ENCODE assay signal across 8 mouse cellular contexts in the genomic region with DNA sequence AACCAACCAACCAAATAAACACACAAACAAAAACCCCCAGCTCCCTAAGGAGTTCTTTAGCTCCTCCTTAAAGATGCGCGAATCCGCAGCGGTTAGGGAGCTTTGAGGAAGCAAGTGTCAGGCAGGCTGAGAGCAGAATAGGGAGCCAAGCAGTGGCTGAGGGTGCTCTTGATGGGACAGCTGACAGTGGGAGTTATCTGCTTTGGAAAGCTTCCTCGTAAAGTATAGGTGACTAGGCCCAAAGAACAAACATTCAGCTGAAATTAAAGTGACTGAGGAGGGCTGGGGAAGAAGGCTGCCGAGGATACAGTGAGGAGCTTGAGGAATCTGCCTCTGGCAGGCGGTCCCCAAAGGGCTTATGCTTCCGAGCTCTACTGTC. TPM values are rescaled to one million over a fixed set of nuclear protein-coding genes. Genes with fewer than 3 reads are reported as not detected.
A peak's percentile ranks its signal among the peaks of the same experiment; 100 is the strongest.
DNase-seq lines count a peak whose midpoint lies in the region; ATAC-seq and TF ChIP-seq lines count a peak whose summit lies in the region.

No protein-coding gene starts in this region.

- H3K79me2 ChIP-seq in CH12.LX (replicated peaks; ENCODE audit: control insufficient read depth, extremely low read depth, insufficient read depth, poor library complexity, severe bottlenecking), result no peaks in the 10 kb centered on the region

- TF ChIP-seq EP300 in CH12.LX (IDR thresholded peaks at IDR 0.05; ENCODE audit: low read length), result no peak

- H3K4me2 ChIP-seq in CH12.LX (ENCODE audit: insufficient read depth, low read depth, poor library complexity, severe bottlenecking), result peak overlapping the region; percentile 39
- H3K4me2 ChIP-seq in hindbrain, embryonic 12.5 days (replicated peaks), result peak overlapping the region; percentile 55
- H3K4me2 ChIP-seq in lung, embryonic 16.5 days (ENCODE audit: low read depth, low read length), result peak overlapping the region; percentile 52
- peak overlapping the region; percentile 55 for H3K4me2 ChIP-seq in stomach, embryonic 15.5 days

- no peak for TF ChIP-seq CTCF in CH12.LX (conservative IDR thresholded peaks at IDR 0.05 in 1 of 2, IDR thresholded peaks at IDR 0.05 in 1 of 2; ENCODE audit: low read depth in 2 of 2, low read length in 2 of 2)
- TF ChIP-seq CTCF in cortical plate, adult 2 months (IDR thresholded peaks at IDR 0.05; ENCODE audit: extremely low read depth, insufficient read depth, low read length), result no peak

- peaks cover 0 to 6% of the 10 kb centered on the region in 2 experiments; a peak in 1 of 4 replicates for H3K4me1 ChIP-seq in CH12.LX (ENCODE audit: control insufficient read depth in 1 of 2, insufficient read depth in 2 of 2)
- no peaks in the 10 kb centered on the region; the same call in 1 of the 2 replicates for H3K4me1 ChIP-seq in cortical plate, adult 2 months (ENCODE audit: control insufficient read depth, insufficient read depth, low read length)
- no peaks in the 10 kb centered on the region for H3K4me1 ChIP-seq in hindbrain, embryonic 12.5 days
- H3K4me1 ChIP-seq in lung, embryonic 16.5 days (replicated peaks; ENCODE audit: control insufficient read depth, insufficient read depth, low read length), result no peaks in the 10 kb centered on the region
- H3K4me1 ChIP-seq in stomach, embryonic 15.5 days, result no peaks in the 10 kb centered on the region

- peak overlapping the region; percentile 47 for H3K9ac ChIP-seq in CH12.LX (ENCODE audit: insufficient read depth, low read depth)
- H3K9ac ChIP-seq in hindbrain, embryonic 12.5 days, result 0 out of 2 replicates have a peak overlapping the region, but pooled peaks have one; percentile 41
- H3K9ac ChIP-seq in lung, embryonic 16.5 days (ENCODE audit: low read length), result peak overlapping the region; percentile 70
- no peak overlapping the region for H3K9ac ChIP-seq in stomach, embryonic 15.5 days

- no peak overlapping the region for H3K27ac ChIP-seq in CH12.LX (ENCODE audit: insufficient read depth, low read depth)
- peak overlapping the region; percentile 45; the same call in 1 of the 2 replicates for H3K27ac ChIP-seq in cortical plate, adult 2 months (ENCODE audit: insufficient read depth, low read length)
- H3K27ac ChIP-seq in hindbrain, embryonic 12.5 days, result no peak overlapping the region
- H3K27ac ChIP-seq in lung, embryonic 16.5 days (ENCODE audit: low read length), result no peak overlapping the region
- no peak overlapping the region for H3K27ac ChIP-seq in stomach, embryonic 15.5 days

- no peaks in the 10 kb centered on the region for H3K9me3 ChIP-seq in CH12.LX (replicated peaks; ENCODE audit: low read length)
- H3K9me3 ChIP-seq in hindbrain, embryonic 12.5 days (replicated peaks), result no peaks in the 10 kb centered on the region
- H3K9me3 ChIP-seq in lung, embryonic 16.5 days (ENCODE audit: control insufficient read depth, low read length), result no peaks in the 10 kb centered on the region
- no peaks in the 10 kb centered on the region for H3K9me3 ChIP-seq in stomach, embryonic 15.5 days

- TF ChIP-seq POLR2A in CH12.LX (IDR thresholded peaks at IDR 0.05; ENCODE audit: low read depth, low read length), result no peak
- TF ChIP-seq POLR2A in cortical plate, adult 2 months (IDR thresholded peaks at IDR 0.05; ENCODE audit: extremely low read depth, insufficient read depth, low read length), result no peak

- no peaks in the 10 kb centered on the region for H3K27me3 ChIP-seq in CH12.LX (replicated peaks)
- H3K27me3 ChIP-seq in hindbrain, embryonic 12.5 days, result peaks cover 29% of the 10 kb centered on the region
- peaks cover 3% of the 10 kb centered on the region for H3K27me3 ChIP-seq in lung, embryonic 16.5 days (ENCODE audit: control insufficient read depth, insufficient read depth, low read depth, low read length)
- H3K27me3 ChIP-seq in stomach, embryonic 15.5 days (replicated peaks), result 0 out of 2 replicates have a peak, but pooled peaks cover 7% of the 10 kb centered on the region

- peak overlapping the region; percentile 56 to 89 (median 60) for H3K4me3 ChIP-seq in CH12.LX (replicated peaks in 1 of 3; ENCODE audit: low read depth in 2 of 3, low read length in 2 of 3, poor library complexity in 1 of 3)
- H3K4me3 ChIP-seq in cortical plate, adult 2 months (ENCODE audit: insufficient read depth, low read length), result peak overlapping the region; percentile 74
- H3K4me3 ChIP-seq in hindbrain, embryonic 12.5 days, result peak overlapping the region; percentile 51
- H3K4me3 ChIP-seq in lung, embryonic 16.5 days (ENCODE audit: low read length), result peak overlapping the region; percentile 63
- H3K4me3 ChIP-seq in stomach, embryonic 15.5 days (replicated peaks), result peak overlapping the region; percentile 54

- in situ Hi-C loops in CH12.LX (cut with MboI; ENCODE audit: low pct_ligation_motif_present, low pct_unique_long_range_greater_than_20kb, low sequenced_read_pairs), result no loop called here

- 23% methylated on average over 8 of the region's 8 CpGs for WGBS in hindbrain, embryonic 12.5 days
- 18% methylated on average over 8 of the region's 8 CpGs for WGBS in lung, embryonic 16.5 days
- 19% methylated on average over 8 of the region's 8 CpGs for WGBS in stomach, embryonic 15.5 days

- no peaks in the 10 kb centered on the region for H3K36me3 ChIP-seq in CH12.LX (replicated peaks in 1 of 2; ENCODE audit: control insufficient read depth in 1 of 2, insufficient read depth in 1 of 2, low read length in 1 of 2)
- H3K36me3 ChIP-seq in hindbrain, embryonic 12.5 days, result no peaks in the 10 kb centered on the region
- H3K36me3 ChIP-seq in lung, embryonic 16.5 days (ENCODE audit: control insufficient read depth, insufficient read depth, low read length), result no peaks in the 10 kb centered on the region
- H3K36me3 ChIP-seq in stomach, embryonic 15.5 days, result no peaks in the 10 kb centered on the region

- no peak for DNase-seq in frontal cortex, postnatal 10 days (ENCODE audit: low spot score in 2 of 2)
- peak; percentile 49 for DNase-seq in CH12.LX (ENCODE audit: extremely low read depth)
- no peak for DNase-seq in yolk sac, embryonic 10.5 days (ENCODE audit: low spot score)

- TF ChIP-seq RAD21 in CH12.LX (IDR thresholded peaks at IDR 0.05; ENCODE audit: low read depth, low read length), result no peak

- dilution Hi-C loops in CH12.LX (cut with MboI; ENCODE audit: extremely low pct_ligation_motif_present, extremely low pct_unique_long_range_greater_than_20kb, low sequenced_read_pairs), result no loop called here

- peak; percentile 76 for ATAC-seq in frontal cortex, adult (ENCODE audit: low TSS enrichment)
- peak; percentile 52; the same call in 1 of the 2 replicates for ATAC-seq in hindbrain, embryonic 12.5 days (ENCODE audit: low FRiP score)
- ATAC-seq in lung, embryonic 16.5 days (ENCODE audit: low read depth), result peak; percentile 72
- no peak for ATAC-seq in stomach, embryonic 15.5 days (ENCODE audit: insufficient read depth, low FRiP score, low read depth)

TF ChIP-seq in CH12.LX, 34 proteins besides CTCF, POLR2A, EP300 and RAD21:
- TF ChIP-seq JUN (IDR thresholded peaks at IDR 0.05; ENCODE audit: insufficient read depth, low read depth, low read length), result no peak
- TF ChIP-seq GABPA (IDR thresholded peaks at IDR 0.05; ENCODE audit: insufficient replicate concordance, low read depth, low read length), result no peak
- no peak for TF ChIP-seq CHD2 (IDR thresholded peaks at IDR 0.05; ENCODE audit: low read length)
- TF ChIP-seq SIN3A (IDR thresholded peaks at IDR 0.05; ENCODE audit: low read length), result no peak
- TF ChIP-seq TCF12 (IDR thresholded peaks at IDR 0.05; ENCODE audit: low read depth, low read length), result no peak

RNA-seq across cellular contexts. Expression of a gene that starts 0.5 kb away (rescaled TPM):
- total RNA-seq in CH12.LX (2012; rRNA removed), result 3.3 and 3.9 TPM in 2 replicates
- 2.1 TPM in 2 replicates for total RNA-seq in CH12.LX (2014; rRNA removed)
- polyA plus RNA-seq in CH12.LX (2012; ENCODE audit: insufficient read length, low read depth), result 2.2 and 2.3 TPM in 2 replicates
- 15.2 and 15.6 TPM in 2 replicates for polyA plus RNA-seq in cortical plate, adult 2 months (2012; rRNA removed)
- 7.8 and 9.5 TPM in 2 replicates for polyA plus RNA-seq in hindbrain, embryonic 12.5 days (2016; fragmentation: Nextera tagmentation; extraction: Ambion mirVana)
- 10.8 and 11.0 TPM in 2 replicates for polyA plus RNA-seq in lung, embryonic 16.5 days (2015; fragmentation: Nextera tagmentation; extraction: Ambion mirVana)
- polyA plus RNA-seq in stomach, embryonic 15.5 days (2015; fragmentation: Nextera tagmentation; extraction: Ambion mirVana), result 6.2 and 6.7 TPM in 2 replicates

RNA-seq across cellular contexts. Expression of a gene that starts 42.2 kb away (rescaled TPM):
- not detected in 2 replicates for total RNA-seq in CH12.LX (2012; rRNA removed)
- total RNA-seq in CH12.LX (2014; rRNA removed), result not detected in 2 replicates
- not detected in 2 replicates for polyA plus RNA-seq in CH12.LX (2012; ENCODE audit: insufficient read length, low read depth)
- polyA plus RNA-seq in cortical plate, adult 2 months (2012; rRNA removed), result not detected in 2 replicates
- not detected in 2 replicates for polyA plus RNA-seq in hindbrain, embryonic 12.5 days (2016; fragmentation: Nextera tagmentation; extraction: Ambion mirVana)
- not detected in 2 replicates for polyA plus RNA-seq in lung, embryonic 16.5 days (2015; fragmentation: Nextera tagmentation; extraction: Ambion mirVana)
- polyA plus RNA-seq in stomach, embryonic 15.5 days (2015; fragmentation: Nextera tagmentation; extraction: Ambion mirVana), result not detected in 2 replicates
